Mouse (Mus musculus) thymus, adult 18-20 months (tissue): ENCODE measurements around the gene Gatd1.

Experiments used
- DNase-seq, 2 experiments: peaks; one replicate each; pipeline ENCODE4 v3.0.0; 2022; ENCODE audit warnings: mixed read lengths in 2 of 2

Gatd1 gene

GRCm38 (mm10) chr7:141388487-141389109, 25.3 kb downstream of the Gatd1 start:
- DNase-seq, result no peak

GRCm38 (mm10) chr7:141387807-141388486, 26.0 kb downstream of the Gatd1 start:
- no peak for DNase-seq

- DNase-seq, result no peak
Measured at GRCm38 (mm10) chr7:141381068-141381835, 32.7 kb downstream of the Gatd1 start.

GRCm38 (mm10) chr7:141379584-141379983, 34.4 kb downstream of the Gatd1 start:
- DNase-seq, result no peak

GRCm38 (mm10) chr7:141374399-141374798, 39.5 kb downstream of the Gatd1 start:
- DNase-seq, result no peak

- no peak for DNase-seq
Measured at GRCm38 (mm10) chr7:141373611-141374010, 40.3 kb downstream of the Gatd1 start.

GRCm38 (mm10) chr7:141371942-141372595, 41.9 kb downstream of the Gatd1 start:
- DNase-seq, result no peak

DNA sequence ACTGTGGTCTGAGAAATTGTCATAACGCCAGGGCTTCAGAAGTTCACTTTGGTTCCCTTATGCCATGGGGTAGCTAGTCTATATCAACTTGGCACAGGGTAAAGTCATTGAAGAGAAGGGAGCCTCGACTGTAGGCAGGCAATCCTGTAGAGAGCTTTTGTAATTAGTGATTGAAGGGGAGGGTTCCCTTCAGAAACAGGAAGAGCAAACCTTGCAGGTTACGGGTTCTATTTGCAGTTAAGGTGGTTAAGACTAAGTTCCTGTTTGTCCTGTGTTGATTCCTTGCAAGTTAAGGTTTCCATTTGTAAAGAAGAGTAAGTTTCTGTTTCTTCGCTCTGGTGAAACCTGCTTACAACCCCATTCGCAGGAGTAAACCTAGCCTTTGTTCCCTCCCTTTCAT, 44.0 kb downstream of the Gatd1 start:
- no peak for DNase-seq

GRCm38 (mm10) chr7:141367358-141367757, 46.6 kb downstream of the Gatd1 start:
- no peak for DNase-seq

- no peak for DNase-seq
Measured at GRCm38 (mm10) chr7:141365049-141365445, 48.9 kb downstream of the Gatd1 start.

- DNase-seq, result no peak
Measured at GRCm38 (mm10) chr7:141364349-141365048, 49.4 kb downstream of the Gatd1 start.

- no peak for DNase-seq
Measured at GRCm38 (mm10) chr7:141363752-141364125, 50.2 kb downstream of the Gatd1 start.

DNA sequence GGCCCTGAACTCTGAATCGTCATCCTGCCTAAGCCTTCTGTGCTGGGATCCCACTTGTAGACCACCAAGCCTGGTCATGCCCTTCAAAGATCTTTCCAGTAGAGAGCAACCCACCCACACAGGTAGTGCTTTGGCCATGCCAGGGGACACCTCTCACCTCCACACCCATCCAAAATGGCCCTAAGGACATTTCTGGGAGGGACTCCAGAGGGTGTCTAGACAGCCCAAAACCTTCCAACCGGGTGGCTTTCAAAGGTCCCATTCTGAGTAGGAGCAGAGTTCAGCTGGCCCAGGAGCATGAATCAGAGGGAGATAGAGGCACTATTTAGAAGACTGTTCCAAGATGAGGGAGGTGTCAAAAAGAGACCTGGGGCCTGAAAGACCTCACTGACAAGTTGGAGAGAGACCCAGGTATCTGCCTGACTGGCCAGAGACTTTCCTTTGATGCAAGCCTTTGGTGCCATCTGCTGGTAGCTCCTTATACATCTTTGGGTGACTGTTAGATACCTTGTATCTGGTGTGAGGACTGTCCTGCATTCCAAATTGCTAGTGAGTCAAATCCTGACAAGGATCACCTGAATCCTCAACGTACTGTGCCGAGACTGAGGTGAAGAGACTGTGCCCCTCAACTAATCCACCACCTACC, 50.7 kb downstream of the Gatd1 start:
- DNase-seq, result peak in 1 of 2 experiments; percentile 43

DNA sequence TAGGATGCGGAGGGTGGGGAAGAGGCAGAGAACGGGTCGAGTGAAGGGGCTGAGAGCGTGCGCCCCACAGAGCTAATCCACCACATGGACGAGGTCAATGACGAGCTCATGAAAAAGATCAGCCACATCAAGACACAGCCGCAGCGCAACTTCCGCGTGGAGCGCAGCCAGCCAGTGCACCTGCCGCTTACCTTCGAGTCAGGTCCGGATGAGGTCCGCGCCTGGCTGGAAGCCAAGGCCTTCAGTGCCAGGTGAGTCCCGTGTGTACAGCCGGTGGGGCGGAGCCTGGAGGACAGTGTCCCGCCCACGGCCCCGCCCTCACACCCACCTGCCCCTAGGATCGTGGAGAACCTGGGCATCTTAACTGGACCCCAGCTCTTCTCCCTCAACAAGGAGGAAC, 52.4 kb downstream of the Gatd1 start:
- DNase-seq, result no peak
